Mouse (Mus musculus): ENCODE data around the gene Slc2a13. TPM values are rescaled to one million over a fixed set of nuclear protein-coding genes. Genes with fewer than 3 reads are reported as not detected.

Gene Slc2a13
- polyA plus RNA-seq, 1 experiment, result 4.2 TPM

- Histone ChIP-seq H3K4me1 (ENCODE audit: control insufficient read depth, insufficient read depth, low read length) (no peaks in the 10 kb centered on the region), H3K4me3 (ENCODE audit: insufficient read depth, low read length) (no peak overlapping the region), H3K27ac (ENCODE audit: insufficient read depth, low read length) (no peak overlapping the region)
- no peak for TF ChIP-seq POLR2A (IDR thresholded peaks at IDR 0.05; ENCODE audit: low read depth, low read length)
- no peak for TF ChIP-seq CTCF (IDR thresholded peaks at IDR 0.05; ENCODE audit: borderline replicate concordance, insufficient read depth, low read length)
Observed at GRCm38 (mm10) chr15:91263926-91264325, 309.1 kb downstream of the Slc2a13 start.

- H3K27ac ChIP-seq (ENCODE audit: insufficient read depth, low read length), result no peak overlapping the region
- TF ChIP-seq POLR2A (IDR thresholded peaks at IDR 0.05; ENCODE audit: low read depth, low read length), result no peak
- TF ChIP-seq CTCF (IDR thresholded peaks at IDR 0.05; ENCODE audit: borderline replicate concordance, insufficient read depth, low read length), result no peak
Observed at GRCm38 (mm10) chr15:91260578-91260977, 312.5 kb downstream of the Slc2a13 start.

DNA sequence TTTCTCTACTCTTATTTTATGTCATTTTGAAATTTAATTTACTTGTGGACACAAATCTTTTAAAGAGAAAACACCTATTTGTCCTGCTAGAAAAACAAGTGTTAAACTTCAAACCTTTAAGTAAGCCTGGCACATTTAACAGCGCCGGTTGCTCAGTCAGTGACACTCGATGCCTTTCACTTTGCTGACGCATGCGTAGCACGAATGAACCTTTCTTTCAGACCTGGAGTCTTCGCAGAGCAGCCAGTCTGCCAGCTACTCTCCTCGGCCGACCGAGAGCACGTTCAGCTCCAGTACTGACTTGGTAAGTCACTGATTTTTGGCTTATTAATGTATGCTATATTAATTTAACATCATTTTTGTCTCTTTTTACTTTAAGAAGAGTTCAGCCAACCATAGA lies 315.9 kb downstream of the Slc2a13 start:
- Histone ChIP-seq H3K27ac (ENCODE audit: insufficient read depth, low read length) (no peak overlapping the region), H3K4me1 (ENCODE audit: control insufficient read depth, insufficient read depth, low read length) (no peaks in the 10 kb centered on the region), H3K4me3 (ENCODE audit: insufficient read depth, low read length) (no peak overlapping the region)
- TF ChIP-seq POLR2A (IDR thresholded peaks at IDR 0.05; ENCODE audit: low read depth, low read length), result no peak
- no peak for TF ChIP-seq CTCF (IDR thresholded peaks at IDR 0.05; ENCODE audit: borderline replicate concordance, insufficient read depth, low read length)

More at GRCm38 (mm10) chr15:91260578-91260977, 312.5 kb downstream of the Slc2a13 start:
- Histone ChIP-seq H3K4me3 (ENCODE audit: insufficient read depth, low read length) (no peak overlapping the region), H3K4me1 (ENCODE audit: control insufficient read depth, insufficient read depth, low read length) (no peaks in the 10 kb centered on the region)

DNA sequence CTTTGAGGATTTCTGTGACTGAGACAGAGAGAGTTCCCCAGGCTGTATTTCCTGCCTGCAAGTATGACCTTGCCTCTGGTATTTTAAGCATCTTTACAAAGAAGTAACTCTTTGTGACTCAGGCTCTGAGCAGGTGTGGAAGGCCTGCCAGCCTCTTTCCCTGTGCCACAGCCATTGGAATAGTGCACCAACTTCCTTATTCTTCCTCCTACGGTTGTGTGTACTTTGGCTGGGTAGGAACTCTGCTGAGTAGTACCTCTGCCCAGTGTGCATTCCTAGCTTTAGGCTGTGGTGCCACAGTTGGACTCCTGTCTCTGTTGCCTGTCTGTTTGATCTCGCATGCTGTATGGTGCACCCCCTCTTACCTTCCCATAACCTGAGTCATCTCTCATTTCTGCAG lies 317.8 kb downstream of the Slc2a13 start:
- H3K27ac ChIP-seq (ENCODE audit: insufficient read depth, low read length), result no peak overlapping the region
- no peaks in the 10 kb centered on the region for H3K4me1 ChIP-seq (ENCODE audit: control insufficient read depth, insufficient read depth, low read length)
- no peak overlapping the region for H3K4me3 ChIP-seq (ENCODE audit: insufficient read depth, low read length)
- TF ChIP-seq CTCF (IDR thresholded peaks at IDR 0.05; ENCODE audit: borderline replicate concordance, insufficient read depth, low read length) (no peak), POLR2A (IDR thresholded peaks at IDR 0.05; ENCODE audit: low read depth, low read length) (no peak)

DNA sequence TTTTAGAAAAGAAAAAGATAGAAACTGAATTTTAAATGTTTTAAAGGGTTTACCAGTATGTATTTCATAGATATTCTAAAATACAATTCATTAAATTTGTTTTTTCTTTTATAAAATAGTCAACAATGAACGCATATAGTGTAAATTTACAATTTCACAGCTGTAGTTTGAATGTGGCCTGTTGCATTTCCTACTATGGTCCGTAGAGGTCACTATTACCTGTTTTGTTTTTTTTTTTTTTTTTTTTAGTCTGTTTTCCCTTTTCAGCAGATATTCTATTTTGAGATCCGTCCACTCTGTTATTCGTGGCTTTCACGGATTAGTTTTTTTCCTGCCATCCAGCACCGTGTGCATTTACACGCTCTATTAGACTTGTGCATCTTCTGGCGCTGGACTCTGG lies 320.1 kb downstream of the Slc2a13 start:
- no peak overlapping the region for H3K4me3 ChIP-seq (ENCODE audit: insufficient read depth, low read length)
- no peaks in the 10 kb centered on the region for H3K4me1 ChIP-seq (ENCODE audit: control insufficient read depth, insufficient read depth, low read length)
- TF ChIP-seq POLR2A (IDR thresholded peaks at IDR 0.05; ENCODE audit: low read depth, low read length), result no peak
- TF ChIP-seq CTCF (IDR thresholded peaks at IDR 0.05; ENCODE audit: borderline replicate concordance, insufficient read depth, low read length), result no peak
- no peak overlapping the region for H3K27ac ChIP-seq (ENCODE audit: insufficient read depth, low read length)

DNA sequence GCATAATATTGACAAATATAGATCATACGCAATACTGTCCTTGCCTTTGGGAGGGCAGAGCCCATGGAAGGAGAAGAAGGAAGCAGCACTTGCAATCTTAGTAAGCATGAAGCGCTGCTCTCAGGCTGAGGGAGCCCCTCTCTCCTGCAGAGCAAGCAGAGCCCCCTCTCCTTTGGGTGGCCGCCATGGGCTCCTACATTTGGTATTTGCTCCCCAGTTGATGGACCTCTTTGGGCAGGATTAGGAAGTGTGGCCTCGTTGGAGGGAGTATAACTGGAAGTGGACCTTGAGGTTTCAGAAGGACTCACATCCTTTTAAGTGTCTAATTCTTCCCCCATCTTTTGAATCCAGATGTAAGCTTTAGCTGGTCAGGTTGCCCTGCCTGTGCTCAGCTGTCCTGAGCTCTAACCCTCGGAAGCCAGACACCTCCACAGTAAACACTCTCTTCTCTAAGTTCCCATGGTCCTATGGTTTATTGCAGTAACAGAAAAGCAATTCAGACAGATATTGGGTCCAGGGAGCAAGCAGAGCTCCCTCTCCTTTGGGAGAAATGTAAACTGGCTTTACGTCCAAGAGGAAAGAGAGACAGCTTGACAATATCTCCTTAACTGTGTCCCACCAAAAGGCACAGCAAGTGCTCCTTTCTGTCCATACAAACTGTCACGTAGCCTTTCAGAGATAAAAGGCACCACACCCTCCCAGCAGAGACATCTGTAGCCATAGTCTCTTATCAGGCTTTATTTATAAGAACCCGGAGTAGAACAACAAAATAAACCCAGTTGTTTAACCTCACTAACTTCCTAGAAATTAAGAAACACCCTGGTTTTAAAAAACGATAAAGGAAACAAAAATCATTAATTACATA lies 321.3 kb downstream of the Slc2a13 start:
- TF ChIP-seq CTCF (IDR thresholded peaks at IDR 0.05; ENCODE audit: borderline replicate concordance, insufficient read depth, low read length) (no peak), POLR2A (IDR thresholded peaks at IDR 0.05; ENCODE audit: low read depth, low read length) (no peak)
- Histone ChIP-seq H3K4me1 (ENCODE audit: control insufficient read depth, insufficient read depth, low read length) (no peaks in the 10 kb centered on the region), H3K27ac (ENCODE audit: insufficient read depth, low read length) (no peak overlapping the region), H3K4me3 (ENCODE audit: insufficient read depth, low read length) (no peak overlapping the region)

- no peak overlapping the region for H3K4me3 ChIP-seq (ENCODE audit: insufficient read depth, low read length)
- no peaks in the 10 kb centered on the region for H3K4me1 ChIP-seq (ENCODE audit: control insufficient read depth, insufficient read depth, low read length)
- H3K27ac ChIP-seq (ENCODE audit: insufficient read depth, low read length), result no peak overlapping the region
- TF ChIP-seq POLR2A (IDR thresholded peaks at IDR 0.05; ENCODE audit: low read depth, low read length), result no peak
- no peak for TF ChIP-seq CTCF (IDR thresholded peaks at IDR 0.05; ENCODE audit: borderline replicate concordance, insufficient read depth, low read length)
Observed at GRCm38 (mm10) chr15:91250815-91251214, 322.2 kb downstream of the Slc2a13 start.

DNA sequence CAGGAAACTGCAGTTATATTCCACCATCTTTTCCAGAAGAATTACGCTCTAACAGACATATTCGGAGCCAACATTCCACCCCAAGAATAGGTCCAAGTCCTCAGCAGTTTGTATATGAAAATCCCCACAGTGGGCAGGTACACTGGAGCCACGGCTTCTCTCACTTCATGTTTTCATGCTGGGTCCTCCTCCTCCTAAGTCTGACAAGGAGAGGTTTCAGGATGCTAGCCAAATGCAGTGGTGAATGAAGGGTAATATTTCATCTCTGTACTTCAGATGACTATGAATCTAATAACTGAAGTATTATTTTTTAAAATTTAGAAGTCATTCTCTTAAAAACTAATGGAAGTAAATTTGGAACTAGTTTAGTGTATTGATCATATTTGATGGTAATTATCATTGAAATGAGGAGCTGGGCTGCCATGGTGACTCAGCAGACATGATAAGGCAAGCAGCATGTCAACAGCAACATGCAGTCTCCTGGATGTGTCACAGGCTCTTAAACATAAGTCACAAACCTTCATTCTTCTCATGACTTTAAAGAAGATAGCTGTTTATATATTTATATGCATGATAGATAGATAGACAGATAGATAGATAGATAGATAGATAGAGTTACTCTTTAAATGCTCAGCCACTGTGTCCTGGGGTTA lies 332.3 kb downstream of the Slc2a13 start:
- no peaks in the 10 kb centered on the region for H3K4me1 ChIP-seq (ENCODE audit: control insufficient read depth, insufficient read depth, low read length)
- no peak overlapping the region for H3K4me3 ChIP-seq (ENCODE audit: insufficient read depth, low read length)
- no peak overlapping the region for H3K27ac ChIP-seq (ENCODE audit: insufficient read depth, low read length)
- TF ChIP-seq POLR2A (IDR thresholded peaks at IDR 0.05; ENCODE audit: low read depth, low read length) (no peak), CTCF (IDR thresholded peaks at IDR 0.05; ENCODE audit: borderline replicate concordance, insufficient read depth, low read length) (no peak)

DNA sequence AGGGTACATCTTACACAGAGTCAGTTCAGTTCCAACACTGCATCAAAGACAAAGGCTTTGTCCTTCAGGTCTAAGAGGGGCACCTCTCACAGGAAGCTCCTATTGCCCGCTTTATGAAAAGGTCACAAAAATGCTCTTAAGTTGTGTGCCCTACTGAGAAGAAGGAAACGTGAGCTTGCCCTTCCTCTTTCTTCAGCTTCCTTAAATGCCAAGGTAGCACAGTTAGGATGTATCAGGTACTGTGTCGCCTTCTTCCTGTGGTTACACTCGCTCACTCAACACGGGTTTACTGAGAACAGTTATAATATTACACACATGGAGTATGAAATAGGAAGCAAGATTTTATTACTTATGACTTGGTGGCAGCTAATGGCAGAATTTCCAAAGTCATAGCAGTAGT lies 335.8 kb downstream of the Slc2a13 start:
- Histone ChIP-seq H3K27ac (ENCODE audit: insufficient read depth, low read length) (no peak overlapping the region), H3K4me3 (ENCODE audit: insufficient read depth, low read length) (no peak overlapping the region), H3K4me1 (ENCODE audit: control insufficient read depth, insufficient read depth, low read length) (no peaks in the 10 kb centered on the region)
- no peak for TF ChIP-seq POLR2A (IDR thresholded peaks at IDR 0.05; ENCODE audit: low read depth, low read length)
- no peak for TF ChIP-seq CTCF (IDR thresholded peaks at IDR 0.05; ENCODE audit: borderline replicate concordance, insufficient read depth, low read length)

Other genes starting within 250 kb of the Slc2a13 start
- 29.8 and 35.0 TPM in 2 replicates for gene Lrrk2, start 99.9 kb upstream of the Slc2a13 start, polyA plus RNA-seq (2011; ENCODE audit: insufficient read length, low read depth, missing spikeins)

Data from embryonic fibroblast, embryonic 13.5 days (primary cell).